Mouse (Mus musculus): ENCODE measurements around the gene Hcls1.

DNA sequence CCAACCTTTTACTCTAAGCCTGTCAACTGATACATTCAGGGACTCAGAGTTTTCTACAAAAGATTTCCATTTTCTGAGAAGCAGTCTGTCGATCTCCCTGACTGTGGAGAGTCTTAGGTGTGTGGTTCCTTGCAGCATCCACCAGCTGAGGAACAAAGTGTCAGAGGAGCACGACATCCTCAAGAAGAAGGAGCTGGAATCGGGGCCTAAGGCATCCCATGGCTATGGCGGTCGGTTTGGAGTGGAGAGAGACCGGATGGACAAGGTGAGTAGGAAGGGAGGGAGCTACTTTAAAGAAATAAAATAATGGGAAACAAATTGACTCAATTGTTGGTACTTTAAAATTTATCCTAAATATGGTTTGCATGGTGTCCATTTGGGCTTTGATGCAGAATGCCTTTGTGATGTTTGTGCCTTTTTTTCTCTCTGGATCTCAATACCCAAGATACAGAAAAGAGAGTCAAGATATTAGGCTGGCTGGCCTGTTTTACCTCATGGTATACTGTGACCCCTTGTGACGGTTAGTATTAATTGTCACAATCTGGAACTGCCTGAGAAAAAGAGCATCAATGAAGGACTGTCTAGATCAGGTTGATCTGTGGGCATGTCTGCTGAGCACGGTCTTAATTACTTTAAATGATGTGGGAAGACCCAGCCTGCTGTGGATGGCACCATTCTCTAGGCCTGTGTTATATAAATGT lies 11.8 kb downstream of the Hcls1 start:
- TF ChIP-seq CTCF (conservative IDR thresholded peaks at IDR 0.05; ENCODE audit: low read length) = no peak
- TF ChIP-seq NANOG (IDR thresholded peaks at IDR 0.05; ENCODE audit: borderline replicate concordance, low read length) = no peak

Data from E14TG2a.4 (cell line).